Mouse (Mus musculus): ENCODE results near the gene Dcaf5. TPM values are rescaled to one million over a fixed set of nuclear protein-coding genes. Genes with fewer than 3 reads are reported as not detected.

The Dcaf5 gene
- polyA plus RNA-seq, 1 experiment from 2014 or later: 10.9 TPM

DNA sequence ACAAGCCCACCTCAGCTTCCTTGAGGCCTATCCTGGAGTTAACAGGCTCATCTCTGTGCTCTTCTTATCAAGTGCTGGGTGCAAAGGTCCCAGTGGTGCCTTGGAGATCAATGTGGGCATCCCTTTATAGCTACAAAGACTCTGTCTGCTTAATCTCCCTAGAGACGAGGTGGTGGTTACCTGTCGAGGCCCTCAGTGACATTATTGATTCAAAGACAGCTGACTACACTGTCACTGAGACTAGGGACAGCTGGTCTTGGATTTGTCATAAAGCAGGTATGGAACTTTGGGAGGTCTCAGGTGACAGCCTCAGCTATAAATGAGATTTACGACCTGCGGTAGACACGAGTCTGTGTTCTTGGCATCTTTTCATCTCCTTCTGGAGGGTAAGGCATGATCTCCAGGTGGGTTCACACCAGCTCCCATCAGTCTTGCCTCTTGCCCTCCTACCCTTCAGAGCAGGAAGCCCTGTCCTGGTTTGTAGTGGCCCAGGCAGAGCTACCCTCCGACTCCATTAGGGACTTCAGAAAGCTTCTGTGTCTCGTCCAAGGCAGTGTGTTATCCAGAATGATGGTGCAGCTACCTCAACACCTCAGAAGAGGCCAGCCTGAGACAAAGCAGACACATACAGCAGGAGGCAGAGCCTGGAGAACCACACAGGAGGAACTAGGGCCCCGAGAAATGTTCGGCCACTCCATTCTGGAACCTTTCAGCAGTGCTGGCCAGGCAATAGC lies 112.2 kb downstream of the Dcaf5 start:
- H3K27me3 ChIP-seq (ENCODE audit: low read depth, poor library complexity, severe bottlenecking): no peaks in the 10 kb centered on the region
- DNase-seq (ENCODE audit: low spot score): no peak
- no peak overlapping the region for H3K4me3 ChIP-seq
- H3K36me3 ChIP-seq: no peaks in the 10 kb centered on the region
- H3K9me3 ChIP-seq (replicated peaks): no peaks in the 10 kb centered on the region
- 0 out of 2 replicates have a peak overlapping the region, but pooled peaks have one; percentile 7 for H3K27ac ChIP-seq (replicated peaks)
- 88% methylated on average over 9 of the region's 9 CpGs for WGBS
- H3K4me1 ChIP-seq: peaks cover 23% of the 10 kb centered on the region

DNA sequence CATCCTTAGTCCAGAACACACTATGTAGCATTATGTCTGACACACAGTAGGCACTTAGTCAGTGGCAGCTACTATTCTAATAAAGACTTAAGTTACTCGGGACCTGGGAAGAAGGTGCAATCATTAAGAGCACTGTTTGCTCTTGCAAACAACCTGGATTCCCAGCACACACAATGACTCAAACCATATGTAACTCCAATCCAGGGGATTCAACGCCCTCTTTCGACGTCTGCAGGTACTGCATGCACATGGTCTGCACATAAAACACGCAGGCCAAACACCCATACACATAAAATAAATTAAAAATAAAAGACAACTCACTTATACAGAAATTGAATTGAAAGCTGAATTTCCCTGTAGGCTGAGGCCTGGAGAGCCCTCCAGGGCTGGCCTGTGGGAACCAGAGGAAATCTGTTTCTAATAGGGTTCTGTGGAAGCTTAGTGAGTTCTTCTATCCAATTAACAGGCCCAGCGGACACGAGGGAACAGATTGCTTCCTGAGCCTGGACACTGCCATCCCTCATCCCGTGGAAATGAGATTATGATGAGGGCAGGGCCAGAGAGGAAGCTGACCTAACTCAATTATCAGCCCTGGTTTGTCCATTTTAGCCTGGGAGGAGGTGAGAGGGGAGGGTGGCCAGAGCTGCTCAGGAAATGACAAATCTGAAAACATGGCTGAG lies 112.9 kb downstream of the Dcaf5 start:
- H3K27ac ChIP-seq (replicated peaks): no peak overlapping the region
- H3K4me1 ChIP-seq: peaks cover 18% of the 10 kb centered on the region
- no peaks in the 10 kb centered on the region for H3K27me3 ChIP-seq (ENCODE audit: low read depth, poor library complexity, severe bottlenecking)
- 71% methylated on average over 8 of the region's 8 CpGs for WGBS
- no peaks in the 10 kb centered on the region for H3K36me3 ChIP-seq
- no peaks in the 10 kb centered on the region for H3K9me3 ChIP-seq (replicated peaks)
- no peak overlapping the region for H3K4me3 ChIP-seq
- DNase-seq (ENCODE audit: low spot score): no peak

DNA sequence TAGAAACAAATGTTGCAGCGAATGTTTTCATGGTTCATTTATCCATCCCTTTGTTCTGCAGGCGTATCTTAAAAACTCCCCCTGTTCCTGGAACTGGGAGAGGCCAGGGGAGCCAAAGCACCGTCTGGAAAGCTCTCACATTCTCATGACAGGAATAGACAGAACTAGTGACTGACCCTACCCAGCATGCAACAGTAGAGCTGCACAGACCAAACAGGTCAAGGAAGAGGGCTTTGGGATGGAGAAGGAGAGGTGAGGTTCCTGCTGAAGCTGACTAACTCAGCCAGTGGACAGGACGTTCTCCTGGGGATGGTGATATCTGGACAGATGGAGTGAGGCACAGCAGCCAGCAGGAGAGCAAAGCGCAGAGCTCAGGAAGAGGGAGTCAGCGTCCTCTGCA lies 113.9 kb downstream of the Dcaf5 start:
- Histone ChIP-seq H3K9me3 (replicated peaks) (no peaks in the 10 kb centered on the region), H3K36me3 (no peaks in the 10 kb centered on the region), H3K27me3 (ENCODE audit: low read depth, poor library complexity, severe bottlenecking) (no peaks in the 10 kb centered on the region), H3K4me3 (no peak overlapping the region), H3K4me1 (peaks cover 18% of the 10 kb centered on the region), H3K27ac (replicated peaks) (no peak overlapping the region)
- DNase-seq (ENCODE audit: low spot score): no peak
- 78% methylated on average over 6 of the region's 6 CpGs for WGBS

GRCm38 (mm10) chr12:80319062-80319461 lies 117.3 kb downstream of the Dcaf5 start:
- no peak overlapping the region for H3K4me3 ChIP-seq
- H3K27me3 ChIP-seq (ENCODE audit: low read depth, poor library complexity, severe bottlenecking): no peaks in the 10 kb centered on the region
- WGBS: 93% methylated on average over 2 of the region's 2 CpGs
- H3K27ac ChIP-seq (replicated peaks): no peak overlapping the region
- no peak for DNase-seq (ENCODE audit: low spot score)
- no peaks in the 10 kb centered on the region for H3K36me3 ChIP-seq
- peaks cover 5% of the 10 kb centered on the region for H3K4me1 ChIP-seq
- no peaks in the 10 kb centered on the region for H3K9me3 ChIP-seq (replicated peaks)

- Histone ChIP-seq H3K36me3 (no peaks in the 10 kb centered on the region), H3K27me3 (ENCODE audit: low read depth, poor library complexity, severe bottlenecking) (no peaks in the 10 kb centered on the region), H3K9me3 (replicated peaks) (no peaks in the 10 kb centered on the region), H3K27ac (replicated peaks) (no peak overlapping the region), H3K4me1 (peaks cover 7% of the 10 kb centered on the region), H3K4me3 (no peak overlapping the region)
- DNase-seq (ENCODE audit: low spot score): no peak
- WGBS: 92% methylated on average over 2 of the region's 2 CpGs
Observed at GRCm38 (mm10) chr12:80315321-80315720, 121.1 kb downstream of the Dcaf5 start.

DNA sequence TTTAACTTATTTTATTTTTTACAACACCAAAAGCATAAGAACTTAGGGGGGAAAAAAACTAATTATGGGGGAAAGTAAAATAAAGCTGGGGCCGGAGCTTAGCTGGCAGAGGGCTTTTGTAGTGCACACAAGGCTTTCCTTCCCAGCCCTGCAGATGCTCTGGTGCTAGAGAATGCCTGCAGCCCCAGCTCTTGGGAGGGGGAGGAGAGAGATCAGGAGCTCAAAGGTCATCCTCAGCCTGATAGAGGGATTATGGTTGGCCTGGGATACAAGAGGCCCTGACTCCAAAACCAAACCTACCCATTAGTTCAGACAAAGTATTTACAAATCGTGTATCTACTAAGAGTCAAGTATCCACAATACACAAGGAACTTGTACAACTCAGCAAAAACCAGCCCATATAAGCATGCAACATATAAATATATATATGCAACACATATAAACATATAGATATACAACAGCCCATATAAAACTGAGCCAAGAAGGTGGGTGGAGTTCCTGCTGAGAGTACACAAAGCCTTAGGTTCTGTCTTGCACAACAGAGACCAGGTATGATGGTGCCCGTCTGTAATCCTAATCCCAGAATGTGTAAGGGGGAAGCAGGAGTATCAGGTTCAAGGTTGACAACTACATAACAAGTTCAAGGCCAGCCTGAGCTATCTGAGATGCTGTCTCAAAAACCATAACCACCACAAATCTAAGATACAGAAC lies 124.3 kb downstream of the Dcaf5 start:
- peak; percentile 43 for DNase-seq (ENCODE audit: low spot score)
- Histone ChIP-seq H3K27me3 (ENCODE audit: low read depth, poor library complexity, severe bottlenecking) (no peaks in the 10 kb centered on the region), H3K9me3 (replicated peaks) (no peaks in the 10 kb centered on the region), H3K36me3 (no peaks in the 10 kb centered on the region), H3K4me3 (no peak overlapping the region), H3K27ac (replicated peaks) (no peak overlapping the region), H3K4me1 (peaks cover 7% of the 10 kb centered on the region)
- 41% methylated on average over 3 of the region's 3 CpGs for WGBS

DNA sequence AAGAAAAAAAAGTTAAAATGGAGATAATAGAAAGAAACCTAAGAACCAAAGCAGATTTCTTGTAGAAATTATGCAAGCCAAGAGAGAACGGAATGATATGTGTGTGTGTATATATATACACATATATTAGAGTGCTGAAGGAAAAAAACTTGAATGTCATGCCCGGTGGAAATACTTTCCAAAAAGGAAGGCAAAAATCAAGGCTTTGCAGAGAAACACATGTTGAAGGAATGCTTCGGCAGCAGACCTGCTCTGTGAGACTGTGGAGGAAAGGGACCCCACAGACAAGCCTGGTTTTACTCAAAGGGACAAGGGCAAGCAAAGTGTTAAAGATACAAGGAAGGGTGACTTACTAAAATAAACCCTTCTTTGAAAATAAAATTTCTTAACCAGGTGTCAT lies 128.8 kb downstream of the Dcaf5 start:
- Histone ChIP-seq H3K4me1 (peaks cover 7% of the 10 kb centered on the region), H3K36me3 (no peaks in the 10 kb centered on the region), H3K27ac (replicated peaks) (no peak overlapping the region), H3K27me3 (ENCODE audit: low read depth, poor library complexity, severe bottlenecking) (no peaks in the 10 kb centered on the region), H3K9me3 (replicated peaks) (no peaks in the 10 kb centered on the region), H3K4me3 (no peak overlapping the region)
- WGBS: 89% methylated on average over 3 of the region's 3 CpGs
- no peak for DNase-seq (ENCODE audit: low spot score)

- Histone ChIP-seq H3K27ac (replicated peaks) (no peak overlapping the region), H3K4me1 (no peaks in the 10 kb centered on the region), H3K27me3 (ENCODE audit: low read depth, poor library complexity, severe bottlenecking) (no peaks in the 10 kb centered on the region), H3K9me3 (replicated peaks) (no peaks in the 10 kb centered on the region), H3K4me3 (no peak overlapping the region), H3K36me3 (no peaks in the 10 kb centered on the region)
- no peak for DNase-seq (ENCODE audit: low spot score)
- 94% methylated on average over 3 of the region's 3 CpGs for WGBS
Observed at GRCm38 (mm10) chr12:80304518-80304917, 131.9 kb downstream of the Dcaf5 start.

GRCm38 (mm10) chr12:80300833-80301456 lies 135.5 kb downstream of the Dcaf5 start:
- H3K4me3 ChIP-seq: no peak overlapping the region
- WGBS: 82% methylated on average over 9 of the region's 9 CpGs
- no peaks in the 10 kb centered on the region for H3K36me3 ChIP-seq
- H3K27ac ChIP-seq (replicated peaks): no peak overlapping the region
- no peaks in the 10 kb centered on the region for H3K27me3 ChIP-seq (ENCODE audit: low read depth, poor library complexity, severe bottlenecking)
- no peaks in the 10 kb centered on the region for H3K4me1 ChIP-seq
- no peaks in the 10 kb centered on the region for H3K9me3 ChIP-seq (replicated peaks)
- DNase-seq (ENCODE audit: low spot score): no peak

- no peaks in the 10 kb centered on the region for H3K9me3 ChIP-seq (replicated peaks)
- WGBS: 83% methylated on average over 6 of the region's 6 CpGs
- DNase-seq (ENCODE audit: low spot score): no peak
- H3K36me3 ChIP-seq: no peaks in the 10 kb centered on the region
- H3K27me3 ChIP-seq (ENCODE audit: low read depth, poor library complexity, severe bottlenecking): no peaks in the 10 kb centered on the region
- no peak overlapping the region for H3K4me3 ChIP-seq
- H3K4me1 ChIP-seq: 0 out of 2 replicates have a peak, but pooled peaks cover 3% of the 10 kb centered on the region
- H3K27ac ChIP-seq (replicated peaks): no peak overlapping the region
Observed at GRCm38 (mm10) chr12:80298714-80299113, 137.7 kb downstream of the Dcaf5 start.

DNA sequence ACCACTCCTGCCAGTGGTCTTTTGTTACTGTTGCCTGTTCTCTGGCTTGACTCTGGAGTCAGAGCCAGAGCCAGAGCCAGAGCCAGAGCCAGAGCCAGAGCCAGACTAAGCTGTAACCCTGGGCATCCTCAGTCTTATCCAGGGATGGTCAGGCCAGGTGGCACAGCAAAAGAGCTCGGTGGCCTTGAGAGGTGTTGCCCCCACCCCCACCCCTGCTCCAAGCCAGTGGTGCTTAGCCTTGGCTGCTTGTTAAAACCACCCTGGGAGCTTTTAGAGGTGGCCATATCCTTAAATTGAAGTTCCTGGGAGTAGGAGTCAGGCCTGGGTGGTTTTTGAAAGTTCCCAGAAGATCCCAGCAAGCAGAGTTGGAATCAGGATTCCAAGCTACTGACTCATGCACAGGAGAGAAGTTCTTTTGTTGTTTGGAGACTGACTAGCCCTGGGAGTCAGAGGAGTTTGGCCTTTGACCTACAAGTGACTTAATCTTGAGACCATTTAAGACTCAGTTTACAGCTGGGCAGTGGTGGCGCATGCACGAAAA lies 144.4 kb downstream of the Dcaf5 start:
- Histone ChIP-seq H3K9me3 (replicated peaks) (no peaks in the 10 kb centered on the region), H3K4me3 (no peak overlapping the region), H3K27me3 (ENCODE audit: low read depth, poor library complexity, severe bottlenecking) (no peaks in the 10 kb centered on the region), H3K4me1 (peaks cover 25% of the 10 kb centered on the region), H3K27ac (replicated peaks) (peak overlapping the region; percentile 60; the same call in 1 of the 2 replicates), H3K36me3 (no peaks in the 10 kb centered on the region)
- 47% methylated on average over 3 of the region's 3 CpGs for WGBS
- no peak for DNase-seq (ENCODE audit: low spot score)

DNA sequence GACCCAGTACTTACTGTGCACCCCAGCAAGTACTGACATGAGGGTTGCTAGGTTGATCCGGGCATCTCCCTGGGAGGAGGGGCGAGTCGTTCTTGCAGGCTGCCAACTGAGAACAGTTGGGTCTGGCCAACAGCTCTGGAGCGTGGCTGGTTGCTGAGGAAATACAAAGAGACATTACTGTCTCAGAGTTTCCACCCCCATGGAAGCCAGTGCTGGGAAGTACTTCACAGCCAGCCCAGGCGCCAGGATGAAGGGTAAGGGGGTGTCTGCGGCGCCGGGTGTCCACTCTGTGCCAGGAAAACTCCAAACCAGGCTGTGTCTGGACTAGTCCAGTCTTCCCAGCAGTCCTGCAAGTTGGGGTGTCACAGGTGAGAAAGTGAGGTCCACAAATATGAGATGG lies 145.4 kb downstream of the Dcaf5 start:
- no peak overlapping the region; the same call in 1 of the 2 replicates for H3K27ac ChIP-seq (replicated peaks)
- no peaks in the 10 kb centered on the region for H3K27me3 ChIP-seq (ENCODE audit: low read depth, poor library complexity, severe bottlenecking)
- H3K4me3 ChIP-seq: no peak overlapping the region
- 91% methylated on average over 8 of the region's 8 CpGs for WGBS
- H3K36me3 ChIP-seq: no peaks in the 10 kb centered on the region
- H3K4me1 ChIP-seq: peaks cover 25% of the 10 kb centered on the region
- no peak for DNase-seq (ENCODE audit: low spot score)
- no peaks in the 10 kb centered on the region for H3K9me3 ChIP-seq (replicated peaks)

All from midbrain, embryonic 10.5 days (tissue).